Mouse (Mus musculus): ENCODE measurements at regions not wholly inside any gene's neighbourhood (a gene's known extent, or its start where the extent isn't known, plus 50 kb on each side); places are given as distances from the start of the nearest gene placed in this dataset.

DNA sequence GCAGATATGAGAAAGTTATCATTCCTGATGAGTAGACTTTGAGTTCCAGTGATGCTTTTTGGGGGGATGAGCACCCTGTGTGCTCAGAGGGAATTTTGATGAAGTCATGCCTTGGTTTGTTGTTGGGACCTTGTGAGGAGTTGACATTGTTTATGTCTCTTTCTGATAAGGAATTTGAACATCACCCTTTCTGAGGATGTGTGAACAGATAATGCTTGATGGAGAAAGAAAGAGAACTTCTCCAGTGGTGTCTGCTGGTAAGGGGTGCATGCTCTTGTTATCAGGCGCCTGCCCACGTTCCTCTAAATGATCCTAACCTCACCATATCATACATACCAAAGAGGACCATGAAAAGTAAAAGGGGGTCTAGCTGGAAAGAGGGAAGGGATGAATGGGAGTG lies 413.1 kb upstream of the Zfp462 start:
- TF ChIP-seq EP300 (optimal IDR thresholded peaks at IDR 0.05) (no peak), CTCF (IDR thresholded peaks at IDR 0.05; ENCODE audit: low read depth) (no peak)
